Mouse (Mus musculus) stomach, embryonic 15.5 days (tissue): ENCODE data around the gene Kcnmb1. TPM values are rescaled to one million over a fixed set of nuclear protein-coding genes. Genes with fewer than 3 reads are reported as not detected.
A peak's percentile ranks its signal among the peaks of the same experiment; 100 is the strongest.

ENCODE experiments used
- ATAC-seq: fragments of 200-750 bp; cut with Nextera tagmentation; 2 replicates; pipeline ENCODE4 v1.8.0; 2017; ENCODE audit warnings: low read depth, moderate number of reproducible peaks, moderate TSS enrichment; ENCODE audit not compliant: insufficient read depth, low FRiP score
- H3K27ac ChIP-seq: fragments of 300-500 bp; sonication (generic); 2 replicates; pipeline ENCODE4 v1.5.1; 2015; ENCODE audit warnings: mild to moderate bottlenecking, inconsistent platforms
- H3K27me3 ChIP-seq: fragments of 300-500 bp; sonication (generic); replicated peaks from 2 replicates; pipeline ENCODE4 v1.6.1; 2015; ENCODE audit warnings: inconsistent platforms
- H3K36me3 ChIP-seq: fragments of 300-500 bp; sonication (generic); 2 replicates; pipeline ENCODE4 v1.6.1; 2015; ENCODE audit warnings: inconsistent platforms
- H3K4me1 ChIP-seq: fragments of 300-500 bp; sonication (generic); 2 replicates; pipeline ENCODE4 v1.6.1; 2015; ENCODE audit warnings: inconsistent platforms
- H3K4me2 ChIP-seq: fragments of 300-500 bp; sonication (generic); 2 replicates; pipeline ENCODE4 v1.6.1; 2015; ENCODE audit warnings: mild to moderate bottlenecking, inconsistent platforms
- H3K4me3 ChIP-seq: fragments of 300-500 bp; sonication (generic); replicated peaks from 2 replicates; pipeline ENCODE4 v1.5.1; 2015; ENCODE audit warnings: inconsistent platforms
- H3K9ac ChIP-seq: fragments of 300-500 bp; sonication (generic); 2 replicates; pipeline ENCODE4 v1.6.1; 2015; ENCODE audit warnings: inconsistent platforms
- H3K9me3 ChIP-seq: fragments of 300-500 bp; sonication (generic); 2 replicates; pipeline ENCODE4 v1.6.1; 2016; ENCODE audit warnings: inconsistent platforms
- WGBS: fragments of 180-500 bp; shearing (Covaris S2); methylation state at CpG from one replicate; pipeline ENCODE4 v1.1.7; 2015; 5-methylcytosine and 5-hydroxymethylcytosine counted together
- polyA plus RNA-seq: library from polyadenylated mRNA; unstranded; fragments of >200 nt; fragmentation: Nextera tagmentation; extraction: Ambion mirVana; gene quantifications from 2 replicates; pipeline ENCODE4 v1.2.1, GENCODE M21; 2015

Kcnmb1 gene
- polyA plus RNA-seq = 2.2 and 2.4 TPM in 2 replicates

GRCm38 (mm10) chr11:33962688-33963407 lies at the start of gene Kcnmb1:
Gene Kcnmb1, plus strand, starts transcription at chr11:33963013.
- Histone ChIP-seq H3K9me3 (no peaks in the 10 kb centered on the region), H3K27ac (peak within 1 kb of the TSS; percentile 78), H3K27me3 (no peaks in the 10 kb centered on the region), H3K36me3 (no peaks in the 10 kb centered on the region), H3K4me2 (peak within 1 kb of the TSS; percentile 22; the same call in 1 of the 2 replicates), H3K9ac (no peak within 1 kb of the TSS), H3K4me3 (no peak within 1 kb of the TSS), H3K4me1 (peaks cover 4% of the 10 kb centered on the region; the same call in 1 of the 2 replicates)
- 18% methylated on average over 6 of the region's 6 CpGs for WGBS
- peak; percentile 86 for ATAC-seq

GRCm38 (mm10) chr11:33913061-33913460 lies 49.8 kb upstream of the Kcnmb1 start:
- ATAC-seq = no peak
- Histone ChIP-seq H3K4me1 (no peaks in the 10 kb centered on the region), H3K36me3 (no peaks in the 10 kb centered on the region), H3K27me3 (no peaks in the 10 kb centered on the region), H3K9me3 (no peaks in the 10 kb centered on the region), H3K4me2 (no peak overlapping the region), H3K9ac (no peak overlapping the region), H3K27ac (no peak overlapping the region), H3K4me3 (no peak overlapping the region)
- WGBS = 75% methylated on average over 7 of the region's 7 CpGs

- Histone ChIP-seq H3K4me1 (no peaks in the 10 kb centered on the region), H3K36me3 (no peaks in the 10 kb centered on the region), H3K4me3 (no peak overlapping the region), H3K27me3 (no peaks in the 10 kb centered on the region), H3K27ac (no peak overlapping the region), H3K4me2 (no peak overlapping the region), H3K9ac (no peak overlapping the region), H3K9me3 (no peaks in the 10 kb centered on the region)
- 84% methylated on average over 12 of the region's 12 CpGs for WGBS
- no peak for ATAC-seq
Observed at GRCm38 (mm10) chr11:33914216-33914615, 48.6 kb upstream of the Kcnmb1 start.

GRCm38 (mm10) chr11:33917574-33917973 lies 45.2 kb upstream of the Kcnmb1 start:
- 24% methylated on average over 6 of the region's 6 CpGs for WGBS
- Histone ChIP-seq H3K36me3 (no peaks in the 10 kb centered on the region), H3K9ac (no peak overlapping the region), H3K27me3 (no peaks in the 10 kb centered on the region), H3K4me2 (no peak overlapping the region), H3K4me1 (no peaks in the 10 kb centered on the region), H3K4me3 (no peak overlapping the region), H3K27ac (no peak overlapping the region), H3K9me3 (no peaks in the 10 kb centered on the region)
- ATAC-seq = no peak

GRCm38 (mm10) chr11:33918424-33918823 lies 44.4 kb upstream of the Kcnmb1 start:
- Histone ChIP-seq H3K4me1 (no peaks in the 10 kb centered on the region), H3K4me2 (no peak overlapping the region), H3K4me3 (no peak overlapping the region), H3K9me3 (no peaks in the 10 kb centered on the region), H3K36me3 (no peaks in the 10 kb centered on the region), H3K9ac (no peak overlapping the region), H3K27me3 (no peaks in the 10 kb centered on the region), H3K27ac (no peak overlapping the region)
- 40% methylated on average over 2 of the region's 2 CpGs for WGBS
- no peak for ATAC-seq

- Histone ChIP-seq H3K4me3 (no peak overlapping the region), H3K4me2 (no peak overlapping the region), H3K27me3 (no peaks in the 10 kb centered on the region), H3K27ac (no peak overlapping the region), H3K9me3 (no peaks in the 10 kb centered on the region), H3K9ac (no peak overlapping the region), H3K36me3 (no peaks in the 10 kb centered on the region), H3K4me1 (no peaks in the 10 kb centered on the region)
- 75% methylated on average over 7 of the region's 7 CpGs for WGBS
- ATAC-seq = no peak
Observed at GRCm38 (mm10) chr11:33919826-33920225, 43.0 kb upstream of the Kcnmb1 start.

GRCm38 (mm10) chr11:33921451-33921850 lies 41.4 kb upstream of the Kcnmb1 start:
- WGBS = 80% methylated on average over 13 of the region's 13 CpGs
- Histone ChIP-seq H3K36me3 (no peaks in the 10 kb centered on the region), H3K27me3 (no peaks in the 10 kb centered on the region), H3K27ac (no peak overlapping the region), H3K9me3 (no peaks in the 10 kb centered on the region), H3K4me2 (no peak overlapping the region), H3K4me3 (no peak overlapping the region), H3K4me1 (0 out of 2 replicates have a peak, but pooled peaks cover 2% of the 10 kb centered on the region), H3K9ac (no peak overlapping the region)
- no peak for ATAC-seq

GRCm38 (mm10) chr11:33923031-33923430 lies 39.8 kb upstream of the Kcnmb1 start:
- 61% methylated on average over 3 of the region's 3 CpGs for WGBS
- Histone ChIP-seq H3K4me3 (no peak overlapping the region), H3K4me1 (0 out of 2 replicates have a peak, but pooled peaks cover 9% of the 10 kb centered on the region), H3K9me3 (no peaks in the 10 kb centered on the region), H3K9ac (no peak overlapping the region), H3K4me2 (no peak overlapping the region), H3K27me3 (no peaks in the 10 kb centered on the region; the same call in 1 of the 2 replicates), H3K36me3 (no peaks in the 10 kb centered on the region), H3K27ac (no peak overlapping the region)
- ATAC-seq = no peak

GRCm38 (mm10) chr11:33925778-33926177 lies 37.0 kb upstream of the Kcnmb1 start:
- Histone ChIP-seq H3K9ac (no peak overlapping the region), H3K4me1 (0 out of 2 replicates have a peak, but pooled peaks cover 9% of the 10 kb centered on the region), H3K27me3 (no peaks in the 10 kb centered on the region; the same call in 1 of the 2 replicates), H3K4me2 (no peak overlapping the region), H3K27ac (no peak overlapping the region), H3K36me3 (no peaks in the 10 kb centered on the region), H3K4me3 (no peak overlapping the region), H3K9me3 (no peaks in the 10 kb centered on the region)
- 64% methylated on average over 8 of the region's 8 CpGs for WGBS
- no peak for ATAC-seq

- peak; percentile 38; the same call in 1 of the 2 replicates for ATAC-seq
- Histone ChIP-seq H3K4me1 (peaks cover 12% of the 10 kb centered on the region; the same call in 1 of the 2 replicates), H3K36me3 (no peaks in the 10 kb centered on the region), H3K4me3 (no peak overlapping the region), H3K4me2 (no peak overlapping the region), H3K27me3 (no peaks in the 10 kb centered on the region; the same call in 1 of the 2 replicates), H3K9ac (no peak overlapping the region), H3K27ac (no peak overlapping the region), H3K9me3 (no peaks in the 10 kb centered on the region)
- WGBS = 43% methylated on average over 2 of the region's 2 CpGs
Observed at GRCm38 (mm10) chr11:33926551-33926950, 36.3 kb upstream of the Kcnmb1 start.

GRCm38 (mm10) chr11:33927321-33927720 lies 35.5 kb upstream of the Kcnmb1 start:
- H3K4me2 ChIP-seq = no peak overlapping the region
- WGBS = 45% methylated on average over 6 of the region's 6 CpGs

GRCm38 (mm10) chr11:33927836-33928235 lies 35.0 kb upstream of the Kcnmb1 start:
- H3K36me3 ChIP-seq = no peaks in the 10 kb centered on the region
- peaks cover 19% of the 10 kb centered on the region for H3K4me1 ChIP-seq
- H3K27ac ChIP-seq = no peak overlapping the region
- no peak overlapping the region for H3K9ac ChIP-seq
- no peak overlapping the region for H3K4me3 ChIP-seq
- H3K27me3 ChIP-seq = no peaks in the 10 kb centered on the region; the same call in 1 of the 2 replicates
- no peaks in the 10 kb centered on the region for H3K9me3 ChIP-seq
- no peak overlapping the region for H3K4me2 ChIP-seq
- no peak for ATAC-seq
- WGBS = 76% methylated on average over 4 of the region's 4 CpGs

More at GRCm38 (mm10) chr11:33927321-33927720, 35.5 kb upstream of the Kcnmb1 start:
- no peak overlapping the region for H3K4me3 ChIP-seq
- no peaks in the 10 kb centered on the region for H3K9me3 ChIP-seq
- peaks cover 14% of the 10 kb centered on the region; the same call in 1 of the 2 replicates for H3K4me1 ChIP-seq
- no peaks in the 10 kb centered on the region for H3K36me3 ChIP-seq
- no peak overlapping the region for H3K27ac ChIP-seq
- ATAC-seq = no peak
- no peak overlapping the region for H3K9ac ChIP-seq
- H3K27me3 ChIP-seq = no peaks in the 10 kb centered on the region; the same call in 1 of the 2 replicates
